Mouse (Mus musculus) frontal cortex, adult 2 months (tissue): ENCODE measurements at regions not wholly inside any gene's neighbourhood (a gene's known extent, or its start where the extent isn't known, plus 50 kb on each side); places are given as distances from the start of the nearest gene placed in this dataset.

Experiments used
- DNase-seq, 2 experiments: peaks; one replicate each; pipeline ENCODE4 v3.0.0; 2022; ENCODE audit warnings: low spot score in 1 of 2; ENCODE audit errors: extremely low spot score in 1 of 2

DNA sequence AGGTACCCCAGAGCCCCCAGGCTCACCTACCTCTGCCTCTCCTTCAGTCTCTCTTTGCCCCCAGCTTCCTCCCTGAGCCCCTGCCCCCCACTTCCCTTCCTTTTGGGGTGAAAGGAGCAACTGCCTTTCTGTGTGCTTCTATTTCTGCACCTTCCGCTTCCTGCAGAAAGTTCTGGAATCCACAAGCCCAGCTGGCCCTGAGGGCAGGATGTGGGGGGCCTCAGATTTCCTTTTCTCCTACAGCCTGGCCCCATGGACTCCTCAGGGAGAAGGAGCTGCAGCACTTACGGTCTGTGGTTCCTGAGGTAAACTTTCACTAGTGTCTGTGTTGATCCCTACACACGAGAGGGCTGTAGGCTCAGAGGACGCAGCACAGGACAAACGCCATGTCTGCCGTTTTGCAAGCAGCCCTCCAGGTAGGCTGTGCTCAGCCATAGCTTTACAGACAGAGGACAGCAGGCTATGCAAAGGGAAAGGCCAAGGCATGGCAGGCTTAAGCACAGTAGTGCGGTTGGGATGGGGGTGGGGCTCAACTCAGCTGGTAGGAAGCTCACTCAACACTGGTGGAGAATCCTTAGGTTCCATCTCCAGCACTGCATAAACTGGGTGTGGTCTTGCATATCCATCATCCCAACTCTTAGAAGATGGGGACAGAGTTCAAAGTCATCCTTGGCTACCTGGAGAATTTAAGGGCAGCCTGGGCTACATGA lies 108.2 kb upstream of the Ccnd1 start:
- DNase-seq, result no peak

DNA sequence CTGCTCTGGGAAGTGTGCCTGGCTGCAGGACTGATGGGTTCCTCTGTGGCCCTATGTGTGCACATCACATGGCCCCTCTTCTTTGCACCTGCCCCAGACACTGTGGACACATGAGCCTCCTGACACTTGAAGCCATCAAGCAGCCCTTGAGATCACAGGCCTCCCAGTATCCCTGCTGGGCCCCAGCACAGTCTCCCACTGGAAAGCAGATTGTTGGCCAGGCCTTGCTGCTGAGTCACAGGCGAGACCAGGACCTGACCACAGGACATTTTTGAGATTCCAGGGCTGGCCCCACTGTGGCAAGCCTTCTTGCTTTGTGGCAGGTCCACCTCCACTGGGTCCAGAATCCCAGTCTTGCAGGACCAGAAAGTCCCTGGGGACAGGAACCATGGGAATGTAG lies 105.5 kb upstream of the Ccnd1 start:
- no peak for DNase-seq

DNA sequence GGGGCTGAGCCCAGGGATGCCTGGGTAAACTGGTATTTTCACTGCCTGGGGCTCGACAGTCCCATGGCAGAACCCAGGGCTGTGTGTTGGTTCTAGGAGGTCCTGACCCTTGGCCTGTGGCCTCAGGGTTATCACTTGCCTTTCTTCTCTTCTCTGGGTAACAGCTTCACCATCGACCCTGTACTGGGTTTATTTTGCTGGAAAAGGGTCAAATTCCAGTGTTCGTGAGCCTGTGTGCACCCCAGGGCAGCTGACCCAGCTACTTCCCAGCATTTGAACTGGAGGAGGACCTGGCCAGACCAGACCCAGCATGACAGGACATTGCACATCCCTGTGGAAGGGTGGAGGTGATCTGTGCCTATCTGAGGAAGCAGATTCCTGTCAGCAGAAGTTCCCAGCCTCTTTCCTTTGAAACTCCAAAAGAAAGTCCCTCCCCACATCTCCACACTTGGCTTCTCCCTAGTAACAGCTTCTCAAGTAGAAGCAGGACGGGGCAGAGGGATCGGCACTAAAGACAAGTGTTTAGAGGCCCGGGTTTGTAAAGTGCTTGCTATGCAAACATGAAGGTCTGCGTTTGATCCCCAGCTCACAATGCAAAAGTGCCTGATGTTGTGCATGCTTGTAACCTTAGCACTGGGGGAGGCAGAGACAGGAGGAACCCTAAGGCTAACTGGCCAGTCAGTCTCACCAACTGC lies 103.9 kb upstream of the Ccnd1 start:
- DNase-seq, result no peak

DNA sequence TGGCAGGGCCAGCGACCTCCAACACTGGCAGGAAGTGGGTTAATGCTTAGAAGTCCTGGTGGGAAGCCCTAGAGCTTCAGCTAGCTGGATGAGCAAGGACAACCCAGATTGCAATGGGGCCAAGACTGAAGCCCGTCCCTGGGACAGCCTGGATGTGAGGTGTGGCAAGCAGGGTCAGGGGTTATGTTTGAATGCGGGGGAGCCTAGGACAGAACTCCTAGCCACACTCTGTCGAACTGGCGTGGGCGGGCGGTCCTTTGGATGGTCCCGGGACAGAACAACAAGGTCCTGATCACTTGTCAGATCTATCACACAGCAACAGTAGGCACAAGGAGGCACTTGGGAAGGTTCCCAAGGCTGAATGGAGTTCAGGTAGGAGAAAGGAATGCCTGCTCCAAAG lies 101.1 kb upstream of the Ccnd1 start:
- no peak for DNase-seq

DNA sequence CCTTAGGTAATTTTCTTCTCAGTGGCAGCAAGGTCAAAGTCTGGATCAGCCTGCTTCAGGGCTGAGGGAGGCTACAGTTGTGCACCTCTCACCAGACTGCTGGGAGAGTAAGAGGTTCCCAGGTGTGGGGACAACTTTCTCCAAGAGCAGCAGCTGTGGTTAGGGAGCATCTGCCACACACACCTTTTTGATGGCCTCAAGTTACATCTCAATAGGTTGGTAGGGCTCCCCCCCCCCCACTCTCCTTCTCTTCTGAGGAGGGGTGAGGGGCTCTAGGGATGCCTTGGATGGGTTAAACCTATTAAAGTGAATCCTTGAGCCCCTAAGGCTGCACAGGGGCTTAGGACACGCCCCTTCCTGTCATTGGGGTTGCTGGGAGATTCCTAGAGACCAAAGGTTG lies 94.7 kb upstream of the Ccnd1 start:
- no peak for DNase-seq

DNA sequence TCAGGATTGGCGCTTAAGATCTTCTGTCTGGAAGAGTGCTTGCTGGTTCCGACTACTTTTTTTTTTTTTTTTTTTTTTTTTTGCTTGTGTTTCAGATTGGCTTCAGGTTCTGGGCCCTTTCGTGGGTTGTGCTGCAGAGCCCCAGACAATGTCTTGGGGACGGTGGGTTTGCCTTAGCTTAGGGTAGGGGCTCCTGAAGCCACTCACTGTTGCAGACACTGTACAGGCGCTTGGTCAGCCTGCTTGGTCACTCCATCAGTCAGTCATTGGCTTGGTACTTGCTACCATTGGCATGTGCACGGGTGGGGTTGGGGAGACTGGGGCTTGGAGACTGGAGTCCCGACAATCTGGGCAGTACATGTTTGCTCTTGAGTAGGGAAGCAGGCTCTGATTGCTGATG lies 91.5 kb upstream of the Ccnd1 start:
- DNase-seq, result no peak

DNA sequence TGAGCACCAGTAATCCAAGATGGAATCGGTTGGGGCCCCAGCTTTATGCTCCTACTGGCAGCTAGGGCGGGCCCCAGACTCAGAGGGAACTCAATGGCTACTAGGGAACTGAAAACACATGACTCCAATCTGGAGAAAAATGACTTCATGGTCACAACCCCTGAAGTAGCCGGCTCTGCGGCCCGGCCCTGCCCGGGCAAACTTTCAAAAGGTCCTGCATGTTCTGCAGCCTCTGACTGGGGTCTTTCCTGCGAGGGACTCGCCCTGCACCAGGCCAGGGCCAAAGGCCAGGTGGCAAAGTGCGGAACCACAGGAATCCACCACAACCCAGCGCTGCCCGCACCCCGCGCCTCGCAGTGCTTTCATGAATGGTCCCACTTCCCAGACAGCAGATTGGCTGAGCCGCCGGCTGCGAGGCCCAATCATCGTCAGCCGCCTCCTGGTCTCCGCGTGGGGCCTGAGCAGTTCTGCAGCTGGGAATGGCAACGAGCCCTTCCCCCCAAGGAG lies 91.0 kb upstream of the Ccnd1 start:
- peak; percentile 46 to 80 for DNase-seq

DNA sequence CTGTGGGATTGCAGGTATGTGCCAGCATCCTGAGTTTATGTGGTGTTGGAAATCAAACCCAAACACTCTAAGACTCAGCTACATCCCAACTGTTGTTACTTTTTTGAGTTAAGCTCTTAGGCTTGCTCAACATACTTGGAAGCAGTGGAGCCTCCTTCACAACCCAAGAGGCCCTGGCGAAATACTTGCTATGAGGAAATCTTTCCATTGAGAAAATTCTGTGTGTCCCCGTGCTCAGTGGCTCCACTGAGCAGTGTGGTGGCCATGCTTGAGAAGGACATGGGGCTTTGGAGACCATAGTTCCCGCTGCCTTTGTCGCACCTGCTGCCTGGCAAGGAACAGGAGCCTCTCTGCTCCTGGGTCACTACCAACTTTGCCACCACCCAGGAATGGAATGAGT lies 89.9 kb upstream of the Ccnd1 start:
- DNase-seq, result no peak

DNA sequence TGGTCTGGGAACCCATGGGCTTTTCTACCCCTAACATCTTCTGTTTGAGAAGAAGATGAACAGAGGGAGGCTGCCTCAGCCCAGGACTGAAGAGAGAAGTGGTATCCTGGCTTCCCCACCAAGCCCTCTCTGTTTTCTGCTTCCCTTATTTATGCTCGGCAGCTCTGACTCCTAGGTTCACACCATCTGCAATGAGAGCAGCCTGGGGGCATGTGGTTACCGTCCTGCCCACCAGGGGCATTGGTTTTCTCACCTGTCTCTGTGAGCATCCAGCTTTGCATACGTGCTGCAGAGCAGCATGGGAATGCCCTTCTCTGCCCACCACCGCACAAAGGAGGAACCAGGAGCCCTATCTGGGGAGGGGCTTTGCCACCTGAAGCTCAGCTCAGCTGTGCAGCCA lies 89.4 kb upstream of the Ccnd1 start:
- no peak for DNase-seq

DNA sequence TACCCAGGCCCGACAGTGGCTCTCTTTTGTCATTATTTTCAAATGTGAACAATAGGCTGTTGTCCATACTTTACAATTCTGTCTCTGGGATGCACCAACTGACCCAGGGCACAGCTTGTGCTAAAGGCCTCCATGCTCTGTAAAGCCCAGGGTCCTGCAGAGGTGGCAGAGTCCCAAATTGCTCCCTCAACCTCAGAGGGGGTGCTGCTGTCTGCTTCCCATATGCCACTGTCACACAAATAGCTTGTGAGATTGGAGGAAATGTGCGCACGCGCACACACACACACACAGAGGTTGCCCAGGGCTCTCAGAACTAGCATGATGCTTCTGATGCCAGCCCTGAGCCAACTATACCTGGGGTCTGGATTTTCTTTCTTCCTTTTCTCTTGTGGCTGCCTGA lies 87.3 kb upstream of the Ccnd1 start:
- no peak for DNase-seq

DNA sequence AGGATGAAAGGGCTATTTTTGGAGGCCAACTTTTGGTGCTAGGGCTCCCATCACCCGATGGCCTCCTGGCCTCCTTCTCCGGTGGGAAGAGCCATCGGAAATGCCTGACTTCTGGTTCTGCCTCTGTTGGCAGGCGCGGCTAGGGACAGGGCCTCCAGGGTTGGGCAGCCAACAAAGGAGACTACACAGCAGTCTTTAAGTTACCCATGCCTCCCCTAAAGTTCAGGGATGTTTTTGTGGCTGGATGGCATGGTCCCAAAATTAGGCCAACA lies 86.2 kb upstream of the Ccnd1 start:
- DNase-seq, result no peak

DNA sequence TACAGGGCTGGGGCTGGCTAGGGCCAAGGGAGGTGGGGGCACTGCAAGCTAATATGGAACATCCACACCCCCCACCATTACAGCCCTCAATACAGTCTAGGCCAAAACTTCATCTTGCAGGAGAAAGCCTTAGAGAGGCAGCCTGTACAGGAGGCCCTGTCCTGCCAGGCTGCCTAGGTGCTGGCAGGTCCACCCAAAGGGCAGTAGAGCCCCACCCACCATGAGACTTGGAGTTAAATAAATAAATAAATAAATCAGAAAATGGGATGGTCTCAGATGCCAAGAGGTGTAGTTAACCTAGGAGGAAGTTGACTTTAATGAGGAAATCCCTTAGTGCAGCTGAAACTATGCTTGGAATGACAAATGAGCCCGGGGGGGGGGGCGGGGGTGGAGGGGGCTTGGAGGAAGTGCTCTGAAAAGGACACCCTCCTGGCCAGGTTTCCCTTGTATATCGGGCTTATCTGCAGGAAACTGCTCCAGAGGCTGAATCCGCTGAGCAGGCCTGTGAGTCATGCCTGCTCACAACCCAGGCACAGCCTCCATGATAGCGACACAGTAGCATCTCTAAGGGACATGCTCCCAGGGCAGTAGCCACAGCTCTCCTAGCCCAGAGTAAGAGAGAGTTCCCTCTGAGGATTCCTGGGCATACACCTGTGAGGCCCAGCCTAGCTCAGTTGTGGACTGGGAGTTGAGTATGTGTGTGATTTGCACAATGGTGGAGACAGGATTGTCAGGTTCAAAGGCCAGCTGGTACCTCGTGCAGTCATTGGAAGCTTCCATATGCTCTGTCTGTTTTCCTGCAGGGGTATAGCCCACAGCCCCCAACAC lies 85.7 kb upstream of the Ccnd1 start:
- DNase-seq, result no peak

DNA sequence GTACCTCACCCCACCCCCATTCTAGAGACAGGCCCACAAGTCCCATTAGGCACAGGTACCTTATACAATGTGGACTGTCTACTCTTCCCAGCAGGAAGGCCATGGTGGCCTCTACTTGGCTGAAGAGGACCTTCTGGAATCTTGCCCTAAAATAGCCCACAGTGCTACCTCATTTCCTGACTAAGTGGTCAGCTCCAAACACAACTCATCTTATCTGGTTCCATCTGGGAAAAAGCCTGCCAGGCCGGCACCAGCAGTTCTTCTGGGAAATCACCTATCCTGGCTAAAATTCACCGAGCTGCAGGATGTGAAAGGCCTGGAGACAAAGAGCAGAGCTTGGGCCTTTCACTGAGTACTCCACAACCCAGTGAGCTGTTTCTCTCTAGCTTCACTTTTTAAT lies 84.9 kb upstream of the Ccnd1 start:
- DNase-seq, result no peak

DNA sequence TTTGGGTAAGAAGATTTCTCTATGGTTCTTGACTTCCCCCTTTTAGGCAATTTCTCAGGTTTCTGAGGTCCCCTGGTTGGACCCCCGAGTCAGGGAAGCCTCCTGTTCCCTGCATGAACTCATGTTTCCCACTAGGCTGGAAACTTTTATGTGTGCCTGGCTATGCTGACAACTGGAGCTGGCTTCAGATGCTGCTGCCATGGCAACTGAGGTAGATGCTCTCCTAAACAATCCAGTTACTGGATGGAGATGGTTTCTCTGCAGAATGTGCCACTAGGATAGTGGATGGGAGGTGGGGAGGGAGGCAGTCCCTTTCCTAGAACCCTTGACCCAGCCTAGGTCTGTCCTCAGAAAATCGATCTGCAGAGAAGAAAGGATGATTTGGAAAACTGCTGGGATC lies 79.4 kb upstream of the Ccnd1 start:
- no peak for DNase-seq

DNA sequence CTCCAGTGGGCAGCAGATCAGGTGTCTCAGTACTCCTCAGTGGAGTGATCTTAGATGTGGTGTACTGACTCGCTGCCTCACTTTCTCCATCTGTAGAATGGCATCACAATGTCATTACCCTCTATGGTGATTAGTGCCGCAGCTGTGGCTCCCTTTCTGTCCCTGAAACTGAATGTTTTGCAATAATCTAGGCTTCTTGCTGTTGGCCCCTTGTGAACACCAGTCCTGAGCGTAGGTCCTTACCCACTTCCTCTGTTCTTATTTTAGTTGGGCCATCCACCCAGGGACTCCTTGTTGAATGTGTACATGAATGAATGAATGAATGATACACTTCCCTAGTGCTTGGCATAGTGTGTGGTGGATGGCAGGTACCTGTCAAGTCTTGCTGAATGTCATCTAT lies 78.4 kb upstream of the Ccnd1 start:
- no peak for DNase-seq

DNA sequence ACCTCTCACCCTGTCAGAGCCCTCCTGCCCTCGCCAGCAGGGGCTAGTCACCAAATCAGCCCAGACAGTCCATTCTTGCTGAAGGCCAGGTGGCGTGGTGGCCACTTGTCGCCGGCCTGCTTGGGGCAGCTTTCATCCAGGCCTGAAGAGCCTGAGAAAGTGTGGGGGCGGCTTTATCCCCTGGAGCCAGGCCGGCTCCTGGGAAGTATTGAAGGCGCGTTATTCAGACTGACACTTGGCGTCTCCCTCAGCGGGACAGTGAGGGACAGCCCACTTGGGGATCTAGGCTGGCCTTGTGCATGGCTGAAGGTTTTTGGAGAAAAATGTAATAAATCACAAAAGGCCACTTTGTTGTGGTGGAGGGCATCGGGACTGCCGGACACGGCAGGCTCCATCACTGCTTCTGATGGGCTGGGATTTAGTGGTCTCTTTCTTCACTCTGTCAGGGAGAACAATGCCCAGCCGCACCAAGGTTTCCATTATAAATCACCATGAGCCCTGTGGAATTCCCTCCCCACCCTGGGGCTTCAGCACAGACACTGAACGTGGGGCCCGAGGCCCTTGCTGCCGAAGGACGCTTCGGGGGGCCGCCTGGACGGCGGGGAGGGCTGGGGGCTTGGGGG lies 75.8 kb upstream of the Ccnd1 start:
- no peak for DNase-seq

DNA sequence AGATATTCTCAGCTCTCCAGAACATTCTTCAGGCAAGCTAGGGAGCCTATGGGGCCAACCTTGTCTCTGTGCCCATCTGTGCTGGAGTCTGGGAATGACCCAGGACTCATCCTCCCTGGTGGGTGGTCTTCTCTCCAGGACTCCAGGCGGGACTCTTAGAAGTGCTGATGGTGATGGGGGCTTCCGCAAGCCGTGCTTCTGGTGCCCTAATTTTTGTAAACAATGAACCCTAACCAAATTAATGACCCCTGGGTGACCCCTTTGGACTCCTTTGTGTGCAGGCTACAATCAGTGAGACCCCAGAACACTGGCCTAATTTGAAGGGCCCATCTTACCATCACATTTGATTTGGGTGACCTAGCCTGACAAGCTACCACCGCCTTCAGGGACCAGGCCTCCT lies 71.0 kb upstream of the Ccnd1 start:
- DNase-seq, result no peak

DNA sequence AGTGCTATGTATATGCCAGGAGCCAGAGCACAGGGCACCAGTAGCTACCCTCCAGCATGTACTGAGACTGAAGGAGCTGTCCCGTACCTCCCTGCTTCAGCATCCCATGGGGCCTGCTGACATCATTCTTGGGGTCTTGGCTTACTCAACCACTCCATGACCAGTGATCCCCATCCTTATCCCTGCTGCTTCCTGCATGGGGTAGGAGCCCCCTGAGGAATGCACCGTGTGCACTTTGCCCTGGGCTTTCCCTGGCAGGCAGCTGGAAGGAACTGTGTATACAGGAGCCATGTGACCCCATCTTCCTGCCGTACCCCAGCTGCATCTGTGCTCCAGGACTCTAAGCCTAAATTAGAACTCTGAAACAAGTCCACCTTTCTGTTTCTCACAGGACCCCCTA lies 70.3 kb upstream of the Ccnd1 start:
- DNase-seq, result no peak

DNA sequence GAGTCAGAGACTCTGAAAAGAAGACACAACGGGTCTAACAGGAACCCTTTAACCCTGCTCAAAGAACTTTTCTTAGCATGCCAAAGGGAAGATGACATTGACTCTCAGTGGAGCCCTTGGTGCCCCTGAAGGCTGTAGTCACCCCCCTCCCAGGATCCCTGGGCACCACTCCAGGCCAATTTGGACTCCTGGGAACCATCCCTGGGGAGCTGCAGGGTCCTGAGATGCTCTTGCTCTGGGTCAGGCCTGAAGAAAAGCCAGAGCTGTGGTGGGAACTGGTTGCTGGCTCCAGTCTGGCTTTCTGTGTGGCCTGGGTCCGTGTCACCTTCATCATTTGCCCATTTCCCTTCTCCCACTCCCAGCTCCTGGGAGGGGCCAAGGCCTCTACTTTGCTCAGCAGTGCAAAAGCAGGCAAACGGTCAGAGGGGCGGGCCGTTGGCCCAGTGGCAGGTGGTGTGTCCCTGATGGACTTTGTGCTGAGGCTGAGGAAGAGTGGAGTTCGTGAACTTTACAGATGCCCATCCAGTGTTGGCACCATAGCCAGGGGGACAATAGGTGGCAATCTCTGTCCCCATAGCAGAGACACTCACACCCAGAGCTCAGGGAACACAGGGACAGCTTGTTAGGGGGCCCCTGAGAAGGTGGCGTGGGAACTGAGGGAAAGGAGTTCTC lies 69.1 kb upstream of the Ccnd1 start:
- DNase-seq, result no peak

DNA sequence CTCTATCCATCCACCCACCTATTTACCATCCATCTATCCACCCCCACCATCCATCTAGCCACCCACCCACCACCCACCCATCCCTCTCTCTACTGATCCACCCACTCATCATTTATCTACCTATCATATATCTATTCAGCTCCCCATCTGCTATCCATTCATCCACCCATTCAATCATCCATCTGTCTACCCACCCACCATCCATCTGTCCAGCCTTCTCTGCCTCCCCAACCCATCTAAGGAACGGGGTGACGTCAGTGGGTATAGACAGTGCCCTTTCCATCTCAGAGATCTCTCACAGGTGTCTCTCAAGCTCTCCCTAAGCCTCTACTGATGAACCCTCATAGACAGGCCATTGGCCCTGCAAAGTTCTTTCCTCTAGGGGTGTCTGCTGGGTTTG lies 67.5 kb upstream of the Ccnd1 start:
- no peak for DNase-seq
